Mouse (Mus musculus) intestine, embryonic 14.5 days (tissue): ENCODE measurements around the gene Rnf216. TPM values are rescaled to one million over a fixed set of nuclear protein-coding genes. Genes with fewer than 3 reads are reported as not detected.

ENCODE experiments used
- ATAC-seq: fragments of 200-750 bp; cut with Nextera tagmentation; replicated peaks from 2 replicates; pipeline ENCODE4 v1.8.0; 2017; ENCODE audit warnings: low read depth, moderate number of reproducible peaks, moderate TSS enrichment, moderate library complexity; ENCODE audit not compliant: low FRiP score, low TSS enrichment
- DNase-seq: peaks from one replicate; pipeline ENCODE4 v3.0.0-alpha.2; 2018; ENCODE audit warnings: low spot score
- H3K27ac ChIP-seq: fragments of 300-500 bp; sonication (generic); 2 replicates; pipeline ENCODE4 v1.5.1; 2014; ENCODE audit warnings: low read depth, mild to moderate bottlenecking, control low read depth
- H3K27me3 ChIP-seq: fragments of 300-500 bp; sonication (generic); replicated peaks from 2 replicates; pipeline ENCODE4 v1.6.1; 2014; ENCODE audit warnings: low read length, control low read depth; ENCODE audit not compliant: control insufficient read depth, insufficient read depth
- H3K36me3 ChIP-seq: fragments of 300-500 bp; sonication (generic); 2 replicates; pipeline ENCODE4 v1.6.1; 2014; ENCODE audit warnings: low read length, control low read depth; ENCODE audit not compliant: control insufficient read depth, insufficient read depth
- H3K4me1 ChIP-seq: fragments of 300-500 bp; sonication (generic); replicated peaks from 2 replicates; pipeline ENCODE4 v1.6.1; 2014; ENCODE audit warnings: low read length, control low read depth, mixed read lengths; ENCODE audit not compliant: control insufficient read depth, insufficient read depth
- H3K4me2 ChIP-seq: fragments of 300-500 bp; sonication (generic); 2 replicates; pipeline ENCODE4 v1.6.1; 2014; ENCODE audit warnings: low read length
- H3K4me3 ChIP-seq: fragments of 300-500 bp; sonication (generic); 2 replicates; pipeline ENCODE4 v1.5.1; 2014; ENCODE audit warnings: low read depth, low read length, control low read depth, mixed read lengths
- H3K9ac ChIP-seq: fragments of 300-500 bp; sonication (generic); 2 replicates; pipeline ENCODE4 v1.6.1; 2014; ENCODE audit warnings: mild to moderate bottlenecking, low read length
- H3K9me3 ChIP-seq: fragments of 300-500 bp; sonication (generic); 2 replicates; pipeline ENCODE4 v1.6.1; 2016; ENCODE audit warnings: low read length, control low read depth; ENCODE audit not compliant: control insufficient read depth
- WGBS: fragments of 180-500 bp; shearing (Covaris S2); extraction: QIAGEN DNeasy Blood & Tissue Kit; methylation state at CpG from one replicate; pipeline ENCODE4 v1.1.7; 2014; 5-methylcytosine and 5-hydroxymethylcytosine counted together
- polyA plus RNA-seq: library from polyadenylated mRNA; unstranded; fragments of >200 nt; fragmentation: Nextera tagmentation; extraction: Ambion mirVana; gene quantifications from 2 replicates; pipeline ENCODE4 v1.2.1, GENCODE M21; 2014

Gene Rnf216
- polyA plus RNA-seq, 1 experiment from 2014 or later, result 32.0 TPM

DNA sequence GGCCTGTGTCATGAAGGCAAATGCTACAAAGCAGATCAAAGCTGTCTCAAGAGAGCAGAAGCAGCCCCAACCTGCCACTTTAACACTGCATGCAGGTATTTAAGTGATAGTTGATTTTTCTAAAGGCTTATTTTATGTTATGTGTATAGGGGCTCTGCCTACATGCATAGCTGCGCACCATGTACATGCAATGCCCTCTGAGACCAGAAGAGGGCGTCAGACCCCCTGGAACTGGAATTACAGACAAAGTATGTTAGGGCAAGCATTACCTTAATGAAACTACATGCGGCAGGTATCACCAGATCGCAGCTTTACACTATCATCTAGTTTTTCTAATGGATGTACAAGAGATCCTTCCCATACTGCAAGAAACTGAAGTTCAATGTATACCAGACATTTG is 27.9 kb downstream of the Rnf216 start:
- Histone ChIP-seq H3K4me1 (no peaks in the 10 kb centered on the region), H3K4me3 (no peak overlapping the region), H3K36me3 (peaks cover 89% of the 10 kb centered on the region), H3K9me3 (no peaks in the 10 kb centered on the region), H3K4me2 (no peak overlapping the region), H3K27ac (no peak overlapping the region), H3K9ac (no peak overlapping the region), H3K27me3 (no peaks in the 10 kb centered on the region)
- no peak for ATAC-seq
- peak; percentile 71 for DNase-seq
- 70% methylated on average over 4 of the region's 4 CpGs for WGBS

DNA sequence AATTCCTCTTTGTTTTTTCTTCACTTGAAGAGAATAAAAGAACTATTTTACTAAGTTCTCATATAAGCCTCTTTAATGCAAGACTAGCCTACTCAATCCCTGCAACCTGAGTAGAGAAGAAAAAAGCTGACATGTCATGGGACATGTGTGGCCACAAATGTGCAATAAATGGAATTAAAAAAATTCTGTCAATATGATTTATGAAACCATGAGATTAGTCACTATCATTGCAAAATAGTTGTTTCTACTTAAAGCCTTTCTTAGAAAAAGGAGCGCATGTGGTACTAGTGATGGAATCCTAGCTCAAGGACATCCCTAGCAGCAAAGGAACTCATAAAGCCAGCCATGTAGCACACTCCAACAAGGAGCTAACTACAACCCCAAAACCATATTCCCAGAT is 33.0 kb downstream of the Rnf216 start:
- H3K27me3 ChIP-seq, result no peaks in the 10 kb centered on the region
- H3K4me3 ChIP-seq, result no peak overlapping the region
- H3K9me3 ChIP-seq, result no peaks in the 10 kb centered on the region
- no peak overlapping the region for H3K27ac ChIP-seq
- DNase-seq (no peak), ATAC-seq (no peak)
- no peak overlapping the region for H3K9ac ChIP-seq
- WGBS, result 93% methylated on average over 1 of the region's 1 CpGs
- no peak overlapping the region for H3K4me2 ChIP-seq
- H3K36me3 ChIP-seq, result peaks cover 89% of the 10 kb centered on the region
- H3K4me1 ChIP-seq, result no peaks in the 10 kb centered on the region

DNA sequence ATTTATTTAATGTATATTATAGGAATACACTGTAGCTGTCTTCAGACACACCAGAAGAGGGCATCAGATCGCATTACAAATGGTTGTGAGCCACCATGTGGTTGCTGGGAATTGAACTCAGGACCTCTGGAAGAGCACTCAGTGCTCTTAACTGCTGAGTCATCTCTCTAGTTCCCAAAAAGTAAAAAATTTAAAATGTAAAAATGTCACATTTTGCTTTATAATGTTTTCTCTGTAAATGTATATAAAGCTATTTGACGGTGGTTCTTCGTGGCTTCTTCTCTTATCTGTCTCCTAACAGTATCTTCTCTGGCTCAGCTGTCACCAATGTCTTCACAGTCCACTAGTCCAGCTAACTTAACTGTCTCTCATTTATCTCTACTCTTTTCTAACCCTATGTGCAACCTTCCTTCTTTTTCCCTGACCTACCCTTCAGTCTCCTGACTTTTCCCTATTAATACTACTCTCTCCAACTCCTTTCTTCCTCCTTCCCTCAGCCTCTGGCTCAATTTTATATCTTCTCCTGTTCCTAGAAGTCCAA is 36.1 kb downstream of the Rnf216 start:
- Histone ChIP-seq H3K4me1 (no peaks in the 10 kb centered on the region), H3K9me3 (no peaks in the 10 kb centered on the region), H3K36me3 (peaks cover 88% of the 10 kb centered on the region), H3K9ac (no peak overlapping the region), H3K27me3 (no peaks in the 10 kb centered on the region), H3K4me2 (no peak overlapping the region), H3K4me3 (no peak overlapping the region), H3K27ac (no peak overlapping the region)
- no peak for ATAC-seq
- WGBS, result 97% methylated on average over 3 of the region's 3 CpGs
- no peak for DNase-seq

DNA sequence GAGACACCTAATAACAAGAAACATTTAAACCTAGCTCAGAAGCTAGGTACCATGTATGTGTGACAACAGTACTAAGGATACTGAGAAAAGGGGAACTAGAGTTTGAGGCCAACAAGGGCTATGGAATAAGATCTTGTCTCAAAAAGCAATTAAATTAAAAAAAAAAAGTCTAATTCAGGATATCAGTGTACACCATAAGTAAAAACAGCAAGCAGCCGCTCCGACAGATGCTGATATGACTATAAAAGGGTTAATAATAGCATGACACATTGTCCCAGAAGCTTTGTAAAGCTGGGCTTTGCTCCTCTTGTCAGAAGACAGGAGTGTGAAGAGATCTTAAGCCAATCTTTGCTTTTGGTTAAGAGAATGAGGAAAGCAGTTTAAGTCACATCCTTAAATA is 36.8 kb downstream of the Rnf216 start:
- Histone ChIP-seq H3K9ac (no peak overlapping the region), H3K4me2 (no peak overlapping the region), H3K4me1 (no peaks in the 10 kb centered on the region), H3K9me3 (no peaks in the 10 kb centered on the region), H3K4me3 (no peak overlapping the region), H3K36me3 (peaks cover 86% of the 10 kb centered on the region), H3K27ac (no peak overlapping the region), H3K27me3 (no peaks in the 10 kb centered on the region)
- no peak for DNase-seq
- WGBS, result 93% methylated on average over 2 of the region's 2 CpGs
- no peak for ATAC-seq

DNA sequence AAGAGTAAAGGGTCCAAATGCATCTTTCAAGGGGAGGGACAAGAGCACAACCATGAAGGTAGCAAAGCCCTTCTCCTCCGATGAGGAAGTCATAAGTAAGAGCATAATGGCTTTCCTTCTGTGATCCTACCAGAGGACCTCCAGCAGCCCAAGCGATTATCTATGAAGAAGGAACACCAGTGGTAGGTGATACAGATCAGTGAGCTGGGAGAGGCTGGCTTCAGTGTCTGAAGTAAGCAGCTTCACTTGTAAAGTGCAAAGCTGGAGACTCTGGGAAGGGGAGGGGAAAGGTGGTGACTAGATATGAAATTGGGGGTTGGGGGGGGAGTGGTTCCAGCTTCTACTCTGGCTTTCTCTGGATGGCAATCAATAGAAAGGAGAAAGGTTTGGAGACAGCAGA is 43.7 kb downstream of the Rnf216 start:
- H3K4me3 ChIP-seq, result no peak overlapping the region
- 94% methylated on average over 2 of the region's 2 CpGs for WGBS
- no peaks in the 10 kb centered on the region for H3K4me1 ChIP-seq
- H3K27me3 ChIP-seq, result no peaks in the 10 kb centered on the region
- no peak overlapping the region for H3K4me2 ChIP-seq
- ATAC-seq (no peak), DNase-seq (no peak)
- H3K27ac ChIP-seq, result no peak overlapping the region
- H3K36me3 ChIP-seq, result peaks cover 63% of the 10 kb centered on the region
- H3K9ac ChIP-seq, result no peak overlapping the region
- no peaks in the 10 kb centered on the region for H3K9me3 ChIP-seq

DNA sequence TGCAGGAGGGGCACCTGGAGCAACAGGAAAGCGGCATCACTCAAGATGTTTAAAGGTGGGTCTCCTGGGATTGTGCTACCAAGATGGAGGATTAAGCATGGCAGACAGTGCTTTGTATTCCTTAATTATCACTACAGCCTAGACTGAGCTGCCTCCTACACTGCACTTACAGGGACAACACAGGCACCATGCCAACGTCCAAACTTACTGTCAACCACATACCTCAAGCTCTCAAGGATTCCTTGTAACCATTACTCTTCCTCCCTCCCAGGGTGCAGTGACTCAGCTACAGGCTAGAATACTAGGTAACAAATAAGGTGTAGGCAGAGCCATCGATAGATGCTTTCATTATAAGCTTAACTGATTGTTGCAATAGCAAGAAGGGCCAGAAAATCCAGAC is 44.4 kb downstream of the Rnf216 start:
- H3K9ac ChIP-seq, result no peak overlapping the region
- H3K9me3 ChIP-seq, result no peaks in the 10 kb centered on the region
- H3K4me1 ChIP-seq, result no peaks in the 10 kb centered on the region
- H3K36me3 ChIP-seq, result peaks cover 63% of the 10 kb centered on the region
- 91% methylated on average over 3 of the region's 3 CpGs for WGBS
- no peaks in the 10 kb centered on the region for H3K27me3 ChIP-seq
- H3K4me2 ChIP-seq, result no peak overlapping the region
- ATAC-seq (no peak), DNase-seq (no peak)
- no peak overlapping the region for H3K27ac ChIP-seq
- H3K4me3 ChIP-seq, result no peak overlapping the region

DNA sequence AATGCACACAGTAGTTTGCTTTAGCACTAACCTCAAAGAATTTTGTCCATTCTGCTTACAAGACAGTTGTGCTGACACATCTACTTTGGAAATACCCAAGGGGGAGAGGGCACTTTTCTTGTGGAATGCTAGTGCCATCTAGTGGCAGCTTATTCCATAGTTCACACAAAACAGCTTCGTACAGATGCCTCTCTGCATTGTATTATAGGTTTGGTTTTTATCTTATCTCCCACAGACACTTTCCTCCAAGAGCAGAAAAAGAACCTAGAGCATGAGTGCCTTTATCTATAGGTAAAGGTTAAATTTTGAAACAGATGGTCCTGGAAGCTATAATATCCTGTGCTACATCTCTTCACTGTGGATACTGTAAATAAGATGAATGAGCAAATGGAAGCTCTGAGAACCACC is 46.2 kb downstream of the Rnf216 start:
- 23% methylated on average over 1 of the region's 1 CpGs for WGBS
- ATAC-seq, result no peak
- peaks cover 69% of the 10 kb centered on the region for H3K36me3 ChIP-seq

DNA sequence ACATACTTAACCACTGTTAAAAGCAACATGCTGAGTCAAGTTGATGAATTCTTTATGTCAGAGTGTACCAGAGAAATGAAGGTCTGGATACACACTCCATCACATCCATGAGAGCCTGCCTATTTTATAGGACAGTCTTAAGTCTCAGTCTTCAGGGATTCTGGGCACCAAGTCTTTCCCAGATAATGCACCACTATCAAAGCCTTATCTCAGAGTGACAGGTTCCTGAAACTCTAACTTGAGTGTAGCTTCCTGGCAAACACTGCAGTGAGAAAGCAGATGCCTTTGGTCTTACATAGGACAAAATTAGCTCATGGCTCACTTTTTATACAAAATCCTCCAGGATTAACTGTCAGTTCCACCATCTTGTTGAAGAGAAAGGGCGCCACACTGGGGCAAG is 46.7 kb downstream of the Rnf216 start:
- H3K9me3 ChIP-seq, result no peaks in the 10 kb centered on the region
- WGBS, result 96% methylated on average over 1 of the region's 1 CpGs
- H3K4me2 ChIP-seq, result no peak overlapping the region
- no peak overlapping the region for H3K27ac ChIP-seq
- no peaks in the 10 kb centered on the region for H3K27me3 ChIP-seq
- DNase-seq (no peak), ATAC-seq (no peak)
- H3K4me3 ChIP-seq, result no peak overlapping the region
- H3K36me3 ChIP-seq, result peaks cover 72% of the 10 kb centered on the region
- H3K9ac ChIP-seq, result no peak overlapping the region
- H3K4me1 ChIP-seq, result no peaks in the 10 kb centered on the region

More for the DNA sequence above, 46.2 kb downstream of the Rnf216 start:
- no peaks in the 10 kb centered on the region for H3K27me3 ChIP-seq
- H3K4me3 ChIP-seq, result no peak overlapping the region
- DNase-seq, result peak; percentile 78
- H3K27ac ChIP-seq, result no peak overlapping the region
- H3K4me1 ChIP-seq, result no peaks in the 10 kb centered on the region
- H3K9ac ChIP-seq, result no peak overlapping the region
- no peaks in the 10 kb centered on the region for H3K9me3 ChIP-seq
- no peak overlapping the region for H3K4me2 ChIP-seq

DNA sequence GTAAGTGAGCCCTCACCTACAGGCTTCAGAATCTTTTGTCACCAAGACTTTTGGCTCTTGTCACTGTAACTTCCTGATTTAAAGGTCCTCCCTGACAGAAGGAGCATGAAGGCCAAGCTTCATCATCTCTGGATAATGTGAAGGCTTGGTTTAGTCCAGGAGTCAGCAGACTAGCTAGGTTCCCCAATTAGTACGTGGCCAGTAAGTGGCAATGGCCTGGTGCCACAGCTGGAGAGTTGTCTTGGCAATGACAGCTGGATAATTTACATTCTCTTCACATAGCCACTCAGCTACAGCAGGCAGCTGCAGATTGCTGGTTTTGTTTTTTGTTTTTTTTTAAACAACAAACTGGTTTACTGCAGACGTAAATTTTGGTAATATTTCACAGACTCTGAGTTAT is 47.6 kb downstream of the Rnf216 start:
- H3K4me1 ChIP-seq, result no peaks in the 10 kb centered on the region
- H3K9ac ChIP-seq, result no peak overlapping the region
- no peak overlapping the region for H3K4me2 ChIP-seq
- WGBS, result 82% methylated on average over 2 of the region's 2 CpGs
- no peaks in the 10 kb centered on the region for H3K9me3 ChIP-seq
- peaks cover 73% of the 10 kb centered on the region for H3K36me3 ChIP-seq
- no peak overlapping the region for H3K4me3 ChIP-seq
- no peaks in the 10 kb centered on the region for H3K27me3 ChIP-seq
- no peak overlapping the region for H3K27ac ChIP-seq
- no peak for DNase-seq
- no peak for ATAC-seq
